Mouse (Mus musculus) testis, adult 10 weeks (tissue): ENCODE data around the gene Clp1. TPM values are rescaled to one million over a fixed set of nuclear protein-coding genes. Genes with fewer than 3 reads are reported as not detected.

Experiments
- polyA plus RNA-seq: library from polyadenylated mRNA; stranded (reverse); fragments of 350-450 nt; fragmentation: Illumina TruSeq; extraction: RNeasy Lipid Tissue Mini Kit (QIAGEN cat#74804); gene quantifications from one replicate; pipeline ENCODE4 v1.2.3, GENCODE M21; 2014; ENCODE audit warnings: low read depth, low replicate concordance

The Clp1 gene
- polyA plus RNA-seq = 51.4 TPM

DNA sequence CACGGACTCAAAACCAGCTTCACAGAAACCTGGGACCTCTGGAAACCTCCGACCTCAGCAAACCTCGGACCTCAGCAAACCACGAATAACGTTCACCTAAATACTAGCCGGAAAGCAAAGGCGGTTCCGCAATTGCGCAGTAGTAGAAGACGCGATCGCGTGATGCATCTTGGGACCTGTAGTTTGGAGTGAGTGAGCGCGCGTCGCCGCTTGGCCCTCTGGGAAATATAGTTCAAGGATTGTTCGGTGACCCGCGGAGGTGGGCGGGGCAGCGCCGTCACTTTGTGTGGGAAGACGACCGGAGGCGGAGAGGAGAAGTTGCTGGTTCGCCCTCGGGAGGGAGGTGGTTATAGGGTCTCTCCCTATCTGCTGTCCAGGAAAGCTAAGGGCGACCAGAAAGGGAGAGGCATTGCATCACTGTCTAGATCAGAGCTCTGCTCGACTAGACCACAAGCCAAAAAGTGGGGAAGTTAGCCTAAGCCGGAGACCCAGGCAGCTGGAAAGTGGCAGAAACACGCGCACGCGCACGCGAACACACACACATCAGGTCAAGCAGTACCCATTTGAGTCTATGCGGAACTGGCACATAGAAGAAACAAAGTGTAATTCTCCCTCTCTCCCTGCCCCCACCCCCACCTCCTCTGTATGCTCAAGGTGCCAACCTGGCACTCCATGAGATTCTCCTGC, at the start of gene Clp1:
TSS of gene Clp1 (minus strand) at position 179 of the 687 bp plus-strand sequence.

DNA sequence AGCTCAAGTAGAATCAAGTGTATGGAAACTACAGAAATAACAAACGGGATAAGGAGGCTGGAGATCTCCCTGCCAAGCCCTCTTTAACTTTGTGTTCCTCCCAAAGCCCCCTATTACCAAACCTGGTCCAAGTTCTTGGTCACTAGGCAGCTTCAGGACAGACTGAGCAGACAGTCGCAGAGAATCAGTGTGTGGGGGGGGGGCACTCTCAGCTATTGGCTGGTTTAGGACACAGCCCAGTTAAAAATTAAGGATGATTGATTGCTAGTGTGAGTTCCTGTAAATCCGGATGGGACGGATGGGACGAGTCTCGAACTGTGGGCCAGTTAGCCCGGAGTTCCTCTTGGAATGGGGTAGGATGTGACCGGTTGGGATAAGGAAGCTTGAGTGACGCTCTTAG, 48.1 kb upstream of the Clp1 start, which contains the start of gene Serping1:
TSS of gene Serping1 (minus strand) at position 204 of the 400 bp plus-strand sequence.

DNA sequence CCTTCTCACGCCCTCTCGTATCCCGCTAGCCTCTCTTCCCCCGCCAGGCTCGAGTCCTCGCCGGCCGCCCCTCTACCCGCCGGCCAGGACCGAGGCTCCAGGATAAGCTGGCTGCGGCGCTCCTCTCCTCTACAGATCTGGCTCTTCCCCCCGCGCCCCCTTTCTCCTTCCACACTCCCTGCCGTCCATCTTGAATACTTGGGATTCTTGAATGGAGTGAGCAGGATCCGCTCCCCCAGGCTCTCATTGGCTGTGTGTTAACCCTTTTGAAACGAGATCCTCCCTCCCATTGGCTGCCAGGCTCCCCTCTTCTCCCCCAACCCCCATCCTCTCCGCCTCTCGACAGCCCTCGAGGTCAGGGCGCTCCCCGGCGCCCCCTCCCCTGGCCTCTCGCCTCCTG, 16.4 kb upstream of the Clp1 start, which contains the start of gene Gm19426:
TSS of gene Gm19426 (minus strand) at position 95 of the 400 bp plus-strand sequence.

DNA sequence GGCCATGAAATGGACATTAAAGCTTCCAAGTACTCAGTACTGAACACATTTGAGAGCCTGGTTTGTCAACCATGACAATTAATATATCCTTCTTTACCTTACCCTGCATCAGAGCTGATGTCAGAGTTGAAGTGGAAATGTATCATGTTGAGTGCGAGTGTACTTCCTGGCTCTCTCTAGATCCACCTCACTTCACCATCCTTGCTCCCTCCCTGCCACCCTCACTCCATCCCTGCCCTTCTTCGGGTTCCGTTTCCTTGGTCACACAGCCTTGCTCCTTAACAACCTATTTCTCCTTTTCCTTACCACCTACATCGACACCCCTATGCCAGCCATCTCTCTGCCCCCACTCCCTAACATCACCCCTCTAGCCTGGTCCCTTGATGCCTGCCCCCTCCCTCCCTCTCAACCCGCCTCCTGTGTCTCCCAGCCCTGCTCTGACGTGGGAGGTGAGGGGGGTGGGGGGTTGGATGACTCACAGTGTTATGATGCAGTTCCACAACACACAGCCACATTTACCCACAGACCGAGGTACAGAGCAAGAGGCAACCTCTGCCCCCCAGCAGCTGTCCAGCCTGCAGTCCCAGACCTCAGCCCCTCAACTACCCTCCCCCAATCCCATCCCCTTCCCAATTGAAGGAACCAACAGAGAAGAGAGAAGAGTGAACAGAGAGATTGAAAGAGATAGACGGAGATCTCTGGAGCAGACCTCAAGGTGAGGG, 6.6 kb upstream of the Clp1 start, which contains the start of gene Ypel4:
TSS of gene Ypel4 (plus strand) at position 480 of the 722 bp plus-strand sequence.

DNA sequence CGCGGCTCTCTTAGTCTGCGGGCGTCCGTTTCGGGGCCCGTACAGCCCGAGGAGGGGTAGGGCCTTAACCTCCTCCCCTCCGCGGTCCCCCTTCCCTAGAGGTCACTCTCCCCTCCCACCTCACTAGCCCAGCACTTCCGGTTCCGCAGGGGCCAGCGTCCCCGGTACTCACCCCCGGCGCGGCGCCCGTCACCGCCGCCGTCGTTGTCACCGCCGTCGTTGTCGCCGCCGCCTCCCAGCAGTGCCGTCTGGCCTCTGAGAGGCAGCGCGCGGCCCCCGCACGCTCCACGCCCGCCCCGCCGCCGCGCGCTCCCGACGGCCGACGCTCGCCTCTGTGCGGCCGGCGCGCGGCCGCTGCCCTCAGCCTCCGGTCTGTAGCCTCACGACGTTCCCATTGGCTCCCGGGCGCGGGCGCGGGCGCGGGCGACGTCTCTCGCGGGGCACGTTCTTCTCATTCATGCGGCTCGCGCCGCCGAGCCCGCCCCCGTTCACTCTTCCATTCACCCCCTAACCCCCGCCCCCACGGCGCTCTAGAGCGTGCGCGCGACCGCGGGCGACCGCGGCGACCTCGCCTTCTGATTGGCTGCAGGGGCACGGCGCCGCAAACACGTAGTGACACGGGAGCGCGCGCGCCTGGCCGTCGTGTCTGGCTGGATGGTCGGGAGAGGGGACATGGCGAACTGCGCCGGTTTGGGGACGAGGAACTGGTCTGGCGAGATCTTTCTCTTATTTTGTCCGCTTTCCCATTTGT, 12.2 kb downstream of the Clp1 start, which contains the start of gene Zdhhc5:
TSS of gene Zdhhc5 (minus strand) at position 370 of the 751 bp plus-strand sequence.

DNA sequence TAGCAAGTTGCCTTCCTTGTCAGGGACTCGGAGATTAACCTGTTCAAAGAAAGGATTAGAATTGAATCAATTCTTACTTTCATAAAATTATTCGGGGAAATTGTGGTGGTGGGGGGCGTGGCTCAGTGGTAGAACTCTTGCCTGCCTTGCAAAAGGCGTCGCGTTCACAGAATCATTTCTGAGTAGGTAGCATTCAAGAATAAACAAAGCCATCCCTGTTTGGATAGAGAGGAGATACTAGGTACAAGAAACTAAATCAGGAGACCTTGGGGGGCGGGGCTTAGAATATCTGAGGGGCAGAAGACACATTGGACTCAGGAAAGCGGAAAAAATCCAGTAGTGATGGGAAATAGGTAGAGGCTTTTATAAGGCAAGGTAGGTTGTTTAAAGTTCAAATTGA, 48.1 kb downstream of the Clp1 start, which contains the start of gene Tmx2:
TSS of gene Tmx2 (minus strand) at position 125 of the 400 bp plus-strand sequence.

DNA sequence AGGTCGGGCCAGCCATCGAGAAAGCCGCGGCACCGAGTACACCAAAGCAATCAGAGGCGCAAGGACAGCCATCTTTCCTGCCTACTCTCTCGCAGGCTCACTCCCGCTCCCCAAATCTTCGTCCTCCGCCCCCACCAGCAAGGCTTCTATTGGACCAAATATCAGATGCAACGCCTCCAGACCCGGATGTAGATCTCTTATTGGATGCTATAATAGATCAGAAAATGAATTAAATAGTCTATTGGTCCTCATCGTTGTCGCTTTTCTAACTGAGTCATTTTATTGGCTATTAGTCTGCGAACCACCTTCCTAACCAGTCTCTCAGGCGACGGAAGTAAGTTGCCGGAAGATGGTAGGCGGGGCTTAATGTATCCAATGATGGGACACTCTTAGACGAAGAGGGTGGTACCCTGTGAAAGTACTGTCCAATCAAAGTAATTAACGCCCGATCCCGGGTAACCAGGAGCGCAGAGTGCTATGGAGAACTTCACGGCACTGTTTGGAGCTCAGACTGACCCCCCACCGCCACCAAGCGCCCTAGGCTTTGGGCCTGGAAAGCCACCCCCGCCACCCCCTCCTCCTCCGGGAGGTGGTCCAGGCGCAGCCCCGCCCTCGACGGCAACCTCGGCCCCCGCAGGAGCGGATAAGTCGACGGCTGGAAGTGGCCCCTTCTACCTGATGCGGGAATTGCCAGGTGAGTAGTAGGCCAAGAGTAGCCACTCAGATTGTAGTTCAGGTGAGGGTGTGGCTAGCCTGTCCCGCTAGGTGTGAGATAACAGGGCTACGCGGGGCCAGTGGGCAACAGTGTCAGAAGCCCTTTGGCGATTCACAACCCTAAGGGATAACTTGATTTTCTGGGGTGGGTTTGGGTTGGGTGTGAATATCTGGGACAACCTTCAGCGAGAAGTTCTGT, 48.9 kb downstream of the Clp1 start, which contains the start of the genes Gm28635 and Med19:
TSS of gene Gm28635 (minus strand) at position 74 of the 913 bp plus-strand sequence.
TSS of gene Med19 (plus strand) at position 435 of the 913 bp plus-strand sequence.

Other genes with a start within 250 kb of the Clp1 start
- gene Ctnnd1, start 76.6 kb downstream of the Clp1 start, polyA plus RNA-seq = 79.3 TPM
- 4.5 TPM for gene Btbd18, start 68.3 kb downstream of the Clp1 start, polyA plus RNA-seq
- gene Selenoh, start 56.6 kb downstream of the Clp1 start, polyA plus RNA-seq = 5.3 TPM
- not detected for gene Gm28635, start 49.3 kb downstream of the Clp1 start, polyA plus RNA-seq
- gene Med19, start 48.9 kb downstream of the Clp1 start, polyA plus RNA-seq = 55.8 TPM
- gene Tmx2, start 48.2 kb downstream of the Clp1 start, polyA plus RNA-seq = 70.8 TPM
- 265 TPM for gene Zdhhc5, start 12.2 kb downstream of the Clp1 start, polyA plus RNA-seq
- 3.0 TPM for gene Ypel4, start 6.7 kb upstream of the Clp1 start, polyA plus RNA-seq
- gene Gm19426, start 16.3 kb upstream of the Clp1 start, polyA plus RNA-seq = not detected
- gene Serping1, start 48.1 kb upstream of the Clp1 start, polyA plus RNA-seq = 12.6 TPM
- gene Ube2l6, start 71.5 kb upstream of the Clp1 start, polyA plus RNA-seq = 2.4 TPM
- gene Smtnl1, start 95.3 kb upstream of the Clp1 start, polyA plus RNA-seq = 1.1 TPM
- 1.9 TPM for gene Timm10, start 99.6 kb upstream of the Clp1 start, polyA plus RNA-seq
- 0.11 TPM for gene Slc43a1, start 111.5 kb upstream of the Clp1 start, polyA plus RNA-seq
- not detected for gene Rtn4rl2, start 159.4 kb upstream of the Clp1 start, polyA plus RNA-seq
- 2.2 TPM for gene Slc43a3, start 209.2 kb upstream of the Clp1 start, polyA plus RNA-seq